Mouse (Mus musculus) stomach, embryonic 14.5 days (tissue): ENCODE results near the gene Pde4b. TPM values are rescaled to one million over a fixed set of nuclear protein-coding genes. Genes with fewer than 3 reads are reported as not detected.

Experiments
- ATAC-seq: fragments of 200-750 bp; cut with Nextera tagmentation; 2 replicates; pipeline ENCODE4 v1.8.0; 2017; ENCODE audit warnings: low read depth, moderate TSS enrichment; ENCODE audit not compliant: insufficient number of reproducible peaks, insufficient read depth, low FRiP score
- H3K27ac ChIP-seq: fragments of 300-500 bp; sonication (generic); 2 replicates; pipeline ENCODE4 v1.5.1; 2014; ENCODE audit warnings: mild to moderate bottlenecking, low read length, moderate library complexity, mixed read lengths
- H3K27me3 ChIP-seq: fragments of 300-500 bp; sonication (generic); 2 replicates; pipeline ENCODE4 v1.6.1; 2014; ENCODE audit warnings: low read length, control low read depth, mixed read lengths; ENCODE audit not compliant: control insufficient read depth, insufficient read depth
- H3K36me3 ChIP-seq: fragments of 300-500 bp; sonication (generic); 2 replicates; pipeline ENCODE4 v1.6.1; 2014; ENCODE audit warnings: mild to moderate bottlenecking, control low read depth, low read length, moderate library complexity, mixed read lengths; ENCODE audit not compliant: control insufficient read depth, insufficient read depth
- H3K4me1 ChIP-seq: fragments of 300-500 bp; sonication (generic); 2 replicates; pipeline ENCODE4 v1.6.1; 2014; ENCODE audit warnings: low read length, control low read depth, mixed read lengths; ENCODE audit not compliant: control insufficient read depth, insufficient read depth
- H3K4me2 ChIP-seq: fragments of 300-500 bp; sonication (generic); replicated peaks from 2 replicates; pipeline ENCODE4 v1.6.1; 2014; ENCODE audit warnings: low read depth, low read length, control low read depth
- H3K4me3 ChIP-seq: fragments of 300-500 bp; sonication (generic); 2 replicates; pipeline ENCODE4 v1.5.1; 2014; ENCODE audit warnings: low read depth, low read length, control low read depth
- H3K9ac ChIP-seq: fragments of 300-500 bp; sonication (generic); replicated peaks from 2 replicates; pipeline ENCODE4 v1.6.1; 2014; ENCODE audit warnings: low read depth, mild to moderate bottlenecking, control low read depth, low read length, moderate library complexity, mixed read lengths
- H3K9me3 ChIP-seq: fragments of 300-500 bp; sonication (generic); 2 replicates; pipeline ENCODE4 v1.6.1; 2016; ENCODE audit warnings: low read depth, low read length, control low read depth; ENCODE audit not compliant: control insufficient read depth
- WGBS: fragments of 180-500 bp; shearing (Covaris S2); extraction: QIAGEN DNeasy Blood & Tissue Kit; methylation state at CpG from one replicate; pipeline ENCODE4 v1.1.7; 2014; 5-methylcytosine and 5-hydroxymethylcytosine counted together
- polyA plus RNA-seq: library from polyadenylated mRNA; unstranded; fragments of >200 nt; fragmentation: Nextera tagmentation; extraction: Ambion mirVana; gene quantifications from 2 replicates; pipeline ENCODE4 v1.2.1, GENCODE M21; 2014

Gene Pde4b
- polyA plus RNA-seq, 1 experiment from 2014 or later, result 16.5 TPM

DNA sequence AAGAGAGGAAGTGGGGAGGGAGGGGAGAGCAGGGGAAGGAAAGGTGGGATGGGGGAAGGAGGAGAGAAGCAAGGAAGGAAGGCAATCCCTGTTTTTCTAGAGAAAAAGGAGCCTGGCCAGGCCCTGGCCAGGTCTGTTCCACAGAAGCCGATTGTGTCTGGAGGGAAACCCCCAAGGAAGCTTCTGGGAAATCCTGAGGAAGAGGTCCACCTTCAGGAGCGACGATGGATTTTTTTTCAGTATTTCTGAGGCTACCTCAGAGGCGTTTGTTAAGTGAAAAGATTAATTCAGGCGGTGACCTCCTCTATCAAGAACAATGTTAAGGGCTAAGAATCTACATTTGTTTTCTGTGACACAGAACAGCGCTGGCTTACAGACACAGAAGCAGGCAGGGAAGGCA lies 542.9 kb downstream of the Pde4b start:
- WGBS, result 33% methylated on average over 6 of the region's 6 CpGs
- Histone ChIP-seq H3K36me3 (no peaks in the 10 kb centered on the region), H3K27me3 (no peaks in the 10 kb centered on the region), H3K9me3 (no peaks in the 10 kb centered on the region), H3K4me1 (0 out of 2 replicates have a peak, but pooled peaks cover 2% of the 10 kb centered on the region), H3K27ac (no peak overlapping the region), H3K4me2 (no peak overlapping the region), H3K9ac (no peak overlapping the region), H3K4me3 (no peak overlapping the region)
- no peak for ATAC-seq

DNA sequence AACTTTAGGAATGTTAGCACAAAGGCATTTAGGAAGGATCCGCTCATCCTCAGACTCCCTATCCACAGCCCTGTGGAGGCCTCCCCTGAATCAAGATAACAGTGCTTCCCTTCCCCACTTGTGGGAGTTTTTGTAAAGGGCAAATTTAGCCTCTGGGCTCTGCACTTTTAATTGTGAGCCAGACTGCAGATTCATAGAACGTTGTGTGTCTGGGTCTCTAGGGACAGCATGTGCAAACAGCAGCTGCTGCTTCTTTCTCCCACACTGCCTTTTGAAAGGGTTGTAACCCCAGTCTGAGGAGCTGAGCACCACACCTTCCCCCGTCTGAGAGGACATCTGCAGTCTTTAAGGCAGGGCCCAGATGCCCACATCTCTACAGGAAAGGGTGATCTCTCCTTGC lies 544.3 kb downstream of the Pde4b start:
- Histone ChIP-seq H3K9ac (no peak overlapping the region), H3K9me3 (no peaks in the 10 kb centered on the region), H3K27me3 (no peaks in the 10 kb centered on the region), H3K36me3 (no peaks in the 10 kb centered on the region), H3K4me2 (no peak overlapping the region), H3K4me1 (0 out of 2 replicates have a peak, but pooled peaks cover 5% of the 10 kb centered on the region), H3K27ac (no peak overlapping the region), H3K4me3 (no peak overlapping the region)
- ATAC-seq, result no peak
- WGBS, result 54% methylated on average over 3 of the region's 3 CpGs

GRCm38 (mm10) chr4:102633241-102633640 lies 545.9 kb downstream of the Pde4b start:
- H3K27ac ChIP-seq, result no peak overlapping the region
- no peaks in the 10 kb centered on the region for H3K27me3 ChIP-seq
- no peaks in the 10 kb centered on the region for H3K36me3 ChIP-seq
- no peaks in the 10 kb centered on the region for H3K9me3 ChIP-seq
- no peak for ATAC-seq
- no peak overlapping the region for H3K4me3 ChIP-seq
- H3K9ac ChIP-seq, result no peak overlapping the region
- 0 out of 2 replicates have a peak, but pooled peaks cover 5% of the 10 kb centered on the region for H3K4me1 ChIP-seq
- 86% methylated on average over 5 of the region's 5 CpGs for WGBS
- no peak overlapping the region for H3K4me2 ChIP-seq

GRCm38 (mm10) chr4:102635258-102635657 lies 547.9 kb downstream of the Pde4b start:
- Histone ChIP-seq H3K9me3 (no peaks in the 10 kb centered on the region), H3K36me3 (no peaks in the 10 kb centered on the region), H3K27ac (peak overlapping the region; percentile 6; the same call in 1 of the 2 replicates), H3K4me1 (0 out of 2 replicates have a peak, but pooled peaks cover 5% of the 10 kb centered on the region), H3K9ac (no peak overlapping the region), H3K27me3 (no peaks in the 10 kb centered on the region), H3K4me2 (0 out of 2 replicates have a peak overlapping the region, but pooled peaks have one; percentile 7), H3K4me3 (no peak overlapping the region)
- 32% methylated on average over 9 of the region's 9 CpGs for WGBS
- ATAC-seq, result peak; percentile 49; the same call in 1 of the 2 replicates

DNA sequence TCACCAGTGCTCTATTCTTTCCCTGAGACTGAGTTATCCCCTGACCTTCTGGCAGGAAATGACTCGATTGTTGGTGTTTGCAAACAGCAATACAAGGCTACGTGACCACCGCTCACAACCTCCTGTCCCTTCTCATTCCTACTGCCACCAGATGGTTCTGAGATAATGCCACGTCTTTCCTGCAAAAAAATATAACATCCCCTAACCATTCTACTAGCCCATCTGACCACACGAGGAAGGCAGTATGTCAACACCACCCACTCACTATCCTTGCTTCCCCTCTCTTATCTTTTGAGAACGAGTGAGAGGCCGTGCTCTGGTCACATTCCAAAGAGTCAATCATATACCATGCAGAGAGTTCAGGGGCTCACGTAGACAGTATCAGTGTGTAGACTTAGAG lies 548.6 kb downstream of the Pde4b start:
- no peak for ATAC-seq
- Histone ChIP-seq H3K4me3 (no peak overlapping the region), H3K4me1 (0 out of 2 replicates have a peak, but pooled peaks cover 5% of the 10 kb centered on the region), H3K36me3 (no peaks in the 10 kb centered on the region), H3K27me3 (no peaks in the 10 kb centered on the region), H3K9ac (no peak overlapping the region), H3K4me2 (no peak overlapping the region), H3K27ac (no peak overlapping the region), H3K9me3 (no peaks in the 10 kb centered on the region)
- 45% methylated on average over 8 of the region's 8 CpGs for WGBS

- H3K9ac ChIP-seq, result no peak overlapping the region
- ATAC-seq, result no peak
- WGBS, result 73% methylated on average over 4 of the region's 4 CpGs
Measured at GRCm38 (mm10) chr4:102637348-102637910, 550.1 kb downstream of the Pde4b start.

DNA sequence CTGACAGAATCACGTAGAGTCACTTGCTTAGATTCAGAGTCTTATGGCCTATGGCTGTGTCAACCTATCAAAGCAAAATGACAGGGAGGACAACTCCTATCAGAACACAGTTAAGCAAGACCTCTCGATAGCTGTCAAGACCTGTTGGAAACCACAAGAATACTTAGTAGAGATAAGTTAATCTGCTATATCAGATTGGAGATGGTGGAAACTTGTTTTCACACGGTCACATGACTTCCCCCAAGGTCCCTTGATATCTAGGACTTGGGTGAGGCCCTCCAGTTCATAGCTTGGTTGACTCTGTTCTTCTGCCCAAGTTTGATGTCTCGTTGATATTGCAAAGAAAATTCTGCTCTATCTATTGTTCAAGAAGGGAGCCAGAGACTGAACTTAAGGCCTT lies 553.6 kb downstream of the Pde4b start:
- WGBS, result 87% methylated on average over 4 of the region's 4 CpGs
- Histone ChIP-seq H3K4me1 (no peaks in the 10 kb centered on the region), H3K4me3 (no peak overlapping the region), H3K9me3 (no peaks in the 10 kb centered on the region), H3K36me3 (no peaks in the 10 kb centered on the region), H3K4me2 (no peak overlapping the region), H3K9ac (no peak overlapping the region), H3K27ac (no peak overlapping the region), H3K27me3 (no peaks in the 10 kb centered on the region)
- no peak for ATAC-seq

More at GRCm38 (mm10) chr4:102637348-102637910, 550.1 kb downstream of the Pde4b start:
- Histone ChIP-seq H3K4me1 (0 out of 2 replicates have a peak, but pooled peaks cover 5% of the 10 kb centered on the region), H3K27me3 (no peaks in the 10 kb centered on the region), H3K4me2 (no peak overlapping the region), H3K4me3 (no peak overlapping the region), H3K9me3 (no peaks in the 10 kb centered on the region), H3K36me3 (no peaks in the 10 kb centered on the region), H3K27ac (no peak overlapping the region)

- Histone ChIP-seq H3K27ac (no peak overlapping the region), H3K36me3 (no peaks in the 10 kb centered on the region), H3K4me3 (no peak overlapping the region), H3K9me3 (no peaks in the 10 kb centered on the region), H3K4me1 (no peaks in the 10 kb centered on the region), H3K27me3 (no peaks in the 10 kb centered on the region), H3K9ac (no peak overlapping the region), H3K4me2 (no peak overlapping the region)
- 84% methylated on average over 6 of the region's 6 CpGs for WGBS
- no peak for ATAC-seq
Measured at GRCm38 (mm10) chr4:102644062-102644461, 556.7 kb downstream of the Pde4b start.

- no peak overlapping the region for H3K4me3 ChIP-seq
- no peaks in the 10 kb centered on the region for H3K9me3 ChIP-seq
- no peaks in the 10 kb centered on the region for H3K36me3 ChIP-seq
- no peak overlapping the region for H3K9ac ChIP-seq
- 45% methylated on average over 2 of the region's 2 CpGs for WGBS
- H3K27ac ChIP-seq, result no peak overlapping the region
- H3K4me1 ChIP-seq, result no peaks in the 10 kb centered on the region
- H3K4me2 ChIP-seq, result no peak overlapping the region
- no peaks in the 10 kb centered on the region for H3K27me3 ChIP-seq
- no peak for ATAC-seq
Measured at GRCm38 (mm10) chr4:102647056-102647455, 559.7 kb downstream of the Pde4b start.
